Mouse (Mus musculus) intestine, embryonic 15.5 days (tissue): ENCODE measurements at regions not wholly inside any gene's neighbourhood (a gene's known extent, or its start where the extent isn't known, plus 50 kb on each side); places are given as distances from the start of the nearest gene placed in this dataset.

Source experiments
- ATAC-seq: fragments of 200-750 bp; cut with Nextera tagmentation; 2 replicates; pipeline ENCODE4 v1.8.0; 2017; ENCODE audit warnings: moderate TSS enrichment, moderate library complexity
- H3K27ac ChIP-seq: fragments of 300-500 bp; sonication (generic); 2 replicates; pipeline ENCODE4 v1.5.1; 2015; ENCODE audit warnings: mild to moderate bottlenecking, inconsistent platforms
- H3K27me3 ChIP-seq: fragments of 300-500 bp; sonication (generic); replicated peaks from 2 replicates; pipeline ENCODE4 v1.6.1; 2015; ENCODE audit warnings: inconsistent platforms
- H3K36me3 ChIP-seq: fragments of 300-500 bp; sonication (generic); 2 replicates; pipeline ENCODE4 v1.6.1; 2015; ENCODE audit warnings: inconsistent platforms
- H3K4me1 ChIP-seq: fragments of 300-500 bp; sonication (generic); replicated peaks from 2 replicates; pipeline ENCODE4 v1.6.1; 2015; ENCODE audit warnings: inconsistent platforms
- H3K4me2 ChIP-seq: fragments of 300-500 bp; sonication (generic); replicated peaks from 2 replicates; pipeline ENCODE4 v1.6.1; 2015; ENCODE audit warnings: mild to moderate bottlenecking, inconsistent platforms
- H3K4me3 ChIP-seq: fragments of 300-500 bp; sonication (generic); replicated peaks from 2 replicates; pipeline ENCODE4 v1.5.1; 2015; ENCODE audit warnings: inconsistent platforms
- H3K9ac ChIP-seq: fragments of 300-500 bp; sonication (generic); 2 replicates; pipeline ENCODE4 v1.6.1; 2015; ENCODE audit warnings: inconsistent platforms
- H3K9me3 ChIP-seq: fragments of 300-500 bp; sonication (generic); 2 replicates; pipeline ENCODE4 v1.6.1; 2016; ENCODE audit warnings: inconsistent platforms
- WGBS: fragments of 180-500 bp; shearing (Covaris S2); methylation state at CpG from one replicate; pipeline ENCODE4 v1.1.7; 2015; 5-methylcytosine and 5-hydroxymethylcytosine counted together

DNA sequence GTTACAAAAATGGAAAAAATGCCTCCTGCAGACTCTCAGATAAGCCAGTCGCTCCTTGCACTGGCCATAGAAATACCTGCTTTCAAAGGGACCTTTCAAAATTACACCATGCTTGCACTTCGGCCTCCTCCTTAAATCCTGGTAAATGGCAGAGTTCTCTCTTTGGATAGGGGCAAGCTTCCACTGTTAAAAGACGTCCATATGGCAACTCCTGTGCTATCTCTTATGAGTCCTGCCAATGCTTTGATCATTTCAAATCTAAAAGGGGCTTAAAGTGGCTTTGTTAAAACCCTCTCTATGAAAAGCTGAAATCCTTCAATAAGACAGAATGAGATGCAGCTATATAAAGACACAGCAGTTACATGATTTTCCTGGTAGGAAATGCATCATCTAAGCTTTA, 55.2 kb upstream of the Fshr start:
- H3K9me3 ChIP-seq, result no peaks in the 10 kb centered on the region
- no peaks in the 10 kb centered on the region for H3K36me3 ChIP-seq
- H3K4me2 ChIP-seq, result no peak overlapping the region
- no peak overlapping the region for H3K9ac ChIP-seq
- no peak overlapping the region for H3K4me3 ChIP-seq
- H3K27ac ChIP-seq, result no peak overlapping the region
- no peaks in the 10 kb centered on the region for H3K27me3 ChIP-seq
- no peaks in the 10 kb centered on the region for H3K4me1 ChIP-seq
- ATAC-seq, result no peak
- 63% methylated on average over 3 of the region's 3 CpGs for WGBS

DNA sequence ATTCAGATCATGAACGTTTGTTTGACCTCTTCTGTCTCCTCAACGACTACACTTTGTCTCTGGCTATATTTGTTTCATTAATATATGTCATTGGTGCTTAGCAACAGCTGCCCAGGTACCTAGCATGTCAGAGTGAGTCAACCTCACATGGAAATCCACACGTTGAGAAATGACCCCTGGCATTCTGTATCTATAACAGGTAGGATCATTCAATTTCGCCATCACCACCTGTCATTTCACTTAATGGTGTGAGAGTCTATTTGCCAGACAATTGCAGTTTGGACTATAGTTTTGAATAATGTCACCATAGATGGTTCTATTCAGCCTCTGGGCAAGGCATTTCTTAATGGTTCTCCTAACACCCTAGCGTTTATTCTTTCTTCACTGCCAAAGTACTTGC, 50.3 kb upstream of the Fshr start:
- no peaks in the 10 kb centered on the region for H3K9me3 ChIP-seq
- H3K27ac ChIP-seq, result no peak overlapping the region
- 68% methylated on average over 5 of the region's 5 CpGs for WGBS
- H3K9ac ChIP-seq, result no peak overlapping the region
- ATAC-seq, result no peak
- H3K36me3 ChIP-seq, result no peaks in the 10 kb centered on the region
- no peak overlapping the region for H3K4me3 ChIP-seq
- no peaks in the 10 kb centered on the region for H3K27me3 ChIP-seq
- H3K4me1 ChIP-seq, result no peaks in the 10 kb centered on the region
- no peak overlapping the region for H3K4me2 ChIP-seq
